Mouse (Mus musculus) myocyte (in vitro differentiated cells): ENCODE results near the gene Dpp3. TPM values are rescaled to one million over a fixed set of nuclear protein-coding genes. Genes with fewer than 3 reads are reported as not detected.

ENCODE experiments used
- H3K27me3 ChIP-seq: one replicate; pipeline ENCODE4 v1.6.1; 2011; ENCODE audit not compliant: control insufficient read depth, insufficient read depth, insufficient read length
- H3K36me3 ChIP-seq: one replicate; pipeline ENCODE4 v1.6.1; 2011; ENCODE audit not compliant: control insufficient read depth, insufficient read depth
- H3K4me2 ChIP-seq: one replicate; pipeline ENCODE4 v1.6.1; 2011; ENCODE audit warnings: low read depth, control low read depth
- H3K4me3 ChIP-seq: one replicate; pipeline ENCODE4 v1.5.1; 2011; ENCODE audit warnings: mild to moderate bottlenecking, control low read depth, moderate library complexity
- H3K79me2 ChIP-seq: one replicate; pipeline ENCODE4 v1.6.1; 2011; ENCODE audit not compliant: control insufficient read depth, insufficient read depth
- H3ac ChIP-seq: one replicate; pipeline ENCODE4 v1.6.1; 2011; ENCODE audit not compliant: control insufficient read depth, insufficient read length
- CEBPB ChIP-seq: IDR thresholded peaks from 2 replicates; pipeline ENCODE4 v1.6.1; 2011; ENCODE audit warnings: mild to moderate bottlenecking, moderate library complexity; ENCODE audit not compliant: poor library complexity, insufficient read depth, severe bottlenecking
- E2F4 ChIP-seq: IDR thresholded peaks from one replicate; pipeline ENCODE4 v1.6.1; 2011; ENCODE audit warnings: mild to moderate bottlenecking, control low read depth, moderate library complexity; ENCODE audit not compliant: insufficient read depth
- MAX ChIP-seq: IDR thresholded peaks from one replicate; pipeline ENCODE4 v1.6.1; 2011; ENCODE audit warnings: low read depth, mild to moderate bottlenecking, control low read depth
- MYOD1 ChIP-seq, 3 experiments: IDR thresholded peaks; one replicate each; pipeline ENCODE4 v1.6.1; 2011; ENCODE audit warnings: control low read depth in 2 of 3, low read depth in 2 of 3, mild to moderate bottlenecking in 2 of 3, moderate library complexity in 1 of 3; ENCODE audit not compliant: insufficient read length in 2 of 3, control insufficient read depth in 1 of 3
- MYOG ChIP-seq, 3 experiments: IDR thresholded peaks; one replicate each; pipeline ENCODE4 v1.6.1; 2011; ENCODE audit warnings: control low read depth in 2 of 3, low read depth in 2 of 3, mild to moderate bottlenecking in 2 of 3; ENCODE audit not compliant: insufficient read length in 2 of 3, control insufficient read depth in 1 of 3, insufficient read depth in 1 of 3
- POLR2A ChIP-seq: IDR thresholded peaks from one replicate; pipeline ENCODE4 v1.6.1; 2011; ENCODE audit warnings: low read depth, mild to moderate bottlenecking, control low read depth, moderate library complexity; ENCODE audit not compliant: insufficient read length
- POLR2AphosphoS2 ChIP-seq: IDR thresholded peaks from one replicate; pipeline ENCODE4 v1.6.1; 2011; ENCODE audit warnings: low read depth, control low read depth; ENCODE audit not compliant: insufficient read length
- REST ChIP-seq: IDR thresholded peaks from one replicate; pipeline ENCODE4 v1.6.1; 2011; ENCODE audit warnings: mild to moderate bottlenecking, control low read depth, moderate library complexity; ENCODE audit not compliant: insufficient read depth, insufficient read length
- SRF ChIP-seq: IDR thresholded peaks from one replicate; pipeline ENCODE4 v1.6.1; 2011; ENCODE audit warnings: low read depth; ENCODE audit not compliant: control insufficient read depth, insufficient read length
- TCF12 ChIP-seq: IDR thresholded peaks from one replicate; pipeline ENCODE4 v1.6.1; 2011; ENCODE audit warnings: mild to moderate bottlenecking, control low read depth; ENCODE audit not compliant: poor library complexity, insufficient read depth, severe bottlenecking
- TCF3 ChIP-seq: IDR thresholded peaks from one replicate; pipeline ENCODE4 v1.6.1; 2011; ENCODE audit warnings: low read depth, control low read depth; ENCODE audit not compliant: insufficient read length
- USF1 ChIP-seq: IDR thresholded peaks from one replicate; pipeline ENCODE4 v1.6.1; 2011; ENCODE audit warnings: low read depth, mild to moderate bottlenecking, control low read depth, moderate library complexity
- polyA plus RNA-seq: library from polyadenylated mRNA; unstranded; fragments of >200 nt; fragmentation: generic; extraction: Trizol; gene quantifications from one replicate; pipeline ENCODE4 v1.2.1, GENCODE M21; 2012; ENCODE audit warnings: missing spikeins

Gene Dpp3
- polyA plus RNA-seq, 1 experiment, result 71.6 TPM

DNA sequence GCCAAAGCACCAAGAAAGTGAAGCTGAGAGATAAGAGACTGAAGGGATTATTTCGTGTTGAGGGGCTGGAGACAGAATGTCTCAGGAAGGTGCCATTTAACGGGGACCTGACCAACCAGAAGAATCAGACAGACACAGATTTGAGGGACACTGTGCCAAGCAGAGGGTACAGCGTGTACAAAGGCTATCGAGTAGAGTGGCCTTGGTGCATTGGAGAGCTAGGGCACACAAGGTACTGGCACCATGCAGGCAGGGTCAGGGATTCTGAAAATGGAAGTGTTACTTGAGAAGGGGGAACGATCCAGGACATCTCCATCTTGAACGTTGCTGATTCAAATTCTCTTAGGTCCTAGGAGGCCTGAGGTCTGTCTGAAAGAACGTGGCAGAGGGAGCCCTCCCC is 18.7 kb downstream of the Dpp3 start:
- Histone ChIP-seq H3K36me3 (peaks cover 5% of the 10 kb centered on the region), H3K79me2 (no peaks in the 10 kb centered on the region), H3K27me3 (no peaks in the 10 kb centered on the region), H3K4me3 (no peak overlapping the region), H3K4me2 (no peak overlapping the region), H3ac (no peak overlapping the region)
- TF ChIP-seq CEBPB (no peak), USF1 (no peak), SRF (no peak), MYOD1 (IDR thresholded peaks at IDR 0.05; ENCODE audit: control insufficient read depth in 1 of 3, insufficient read length in 2 of 3, low read depth in 2 of 3) (no peak), E2F4 (no peak), TCF3 (no peak), MAX (no peak), TCF12 (no peak), POLR2A (no peak), REST (no peak), POLR2AphosphoS2 (no peak), MYOG (IDR thresholded peaks at IDR 0.05; ENCODE audit: control insufficient read depth in 1 of 3, insufficient read depth in 1 of 3, insufficient read length in 2 of 3, low read depth in 2 of 3) (no peak)

DNA sequence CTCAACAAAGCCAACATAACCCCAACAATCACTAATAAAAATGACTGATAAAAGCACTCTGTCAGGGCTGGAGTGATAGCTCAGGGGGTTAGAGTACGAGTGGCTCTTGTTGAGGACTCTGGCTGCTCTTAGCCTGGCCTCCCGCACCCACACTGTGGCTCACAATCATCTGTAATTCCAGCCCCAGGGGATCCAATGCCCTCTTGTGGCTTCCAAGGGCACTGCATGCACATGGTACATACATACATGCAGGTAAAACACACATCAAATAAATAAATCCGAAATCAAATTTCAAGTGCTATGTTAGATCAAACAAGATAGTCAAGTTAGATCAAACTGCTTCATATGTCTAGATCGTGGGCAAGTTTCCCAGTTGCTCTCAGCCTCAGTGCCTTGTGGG is 20.0 kb downstream of the Dpp3 start:
- no peaks in the 10 kb centered on the region for H3K79me2 ChIP-seq
- no peak overlapping the region for H3ac ChIP-seq
- TF ChIP-seq MYOG (IDR thresholded peaks at IDR 0.05; ENCODE audit: control insufficient read depth in 1 of 3, insufficient read depth in 1 of 3, insufficient read length in 2 of 3, low read depth in 2 of 3), result no peak
- no peak for TF ChIP-seq REST
- no peak for TF ChIP-seq POLR2AphosphoS2
- no peak for TF ChIP-seq POLR2A
- TF ChIP-seq MYOD1 (IDR thresholded peaks at IDR 0.05; ENCODE audit: control insufficient read depth in 1 of 3, insufficient read length in 2 of 3, low read depth in 2 of 3), result no peak
- TF ChIP-seq TCF12, result no peak
- TF ChIP-seq MAX, result no peak
- H3K27me3 ChIP-seq, result no peaks in the 10 kb centered on the region
- no peak overlapping the region for H3K4me3 ChIP-seq
- H3K4me2 ChIP-seq, result no peak overlapping the region
- peaks cover 5% of the 10 kb centered on the region for H3K36me3 ChIP-seq

DNA sequence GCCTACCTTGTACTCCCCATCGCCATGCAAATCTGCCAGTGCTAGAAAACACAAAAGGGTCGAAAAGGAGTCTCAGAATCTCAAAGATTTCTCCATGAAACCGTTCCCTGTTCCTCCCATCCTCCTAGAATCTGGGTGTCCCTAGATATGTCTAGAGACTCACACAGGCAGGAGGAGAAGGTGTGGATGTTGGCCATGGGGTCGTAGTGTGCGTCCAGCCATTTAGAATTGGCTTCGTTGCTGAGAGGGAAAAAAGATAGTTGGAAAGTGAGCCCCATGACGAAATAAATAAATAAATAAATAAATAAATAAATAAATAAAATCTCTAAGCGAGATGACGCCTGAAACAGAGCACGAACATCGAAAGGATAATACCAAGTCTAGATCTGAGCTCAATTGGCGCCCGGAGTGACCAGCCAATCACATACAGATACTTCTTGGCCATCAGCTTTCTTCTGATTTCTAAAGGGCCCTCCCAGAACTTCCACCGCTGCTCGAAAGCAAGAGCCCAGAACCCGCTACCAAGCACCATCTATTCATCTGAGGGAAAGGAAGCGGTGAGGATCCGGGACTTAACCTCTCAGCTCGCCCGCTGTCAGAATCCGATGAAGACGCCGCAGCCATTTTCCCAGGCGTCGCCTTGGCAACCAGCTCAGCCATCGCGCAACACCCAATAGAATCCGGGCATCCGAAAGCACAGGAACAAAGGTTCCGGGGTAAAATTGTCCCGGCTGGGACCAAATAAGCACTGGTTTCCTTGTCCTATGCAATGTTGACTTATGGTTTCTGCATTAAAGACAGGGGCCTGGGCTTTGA is 21.9 kb downstream of the Dpp3 start, which contains the start of gene Bbs1:
Bbs1 (minus strand) TSS at position 650 of the 816 bp plus-strand sequence.
- Histone ChIP-seq H3K4me2 (peak within 1 kb of the TSS; percentile 92), H3K4me3 (peak within 1 kb of the TSS; percentile 36), H3ac (no peak within 1 kb of the TSS), H3K27me3 (no peaks in the 10 kb centered on the region), H3K36me3 (peaks cover 5% of the 10 kb centered on the region), H3K79me2 (no peaks in the 10 kb centered on the region)
- TF ChIP-seq TCF3 (no peak), MYOG (IDR thresholded peaks at IDR 0.05; ENCODE audit: control insufficient read depth in 1 of 3, insufficient read depth in 1 of 3, insufficient read length in 2 of 3, low read depth in 2 of 3) (no peak), TCF12 (no peak), MAX (no peak), CEBPB (no peak), USF1 (no peak), POLR2AphosphoS2 (no peak), SRF (no peak), MYOD1 (IDR thresholded peaks at IDR 0.05; ENCODE audit: control insufficient read depth in 1 of 3, insufficient read length in 2 of 3, low read depth in 2 of 3) (no peak), REST (no peak), POLR2A (no peak), E2F4 (no peak)

DNA sequence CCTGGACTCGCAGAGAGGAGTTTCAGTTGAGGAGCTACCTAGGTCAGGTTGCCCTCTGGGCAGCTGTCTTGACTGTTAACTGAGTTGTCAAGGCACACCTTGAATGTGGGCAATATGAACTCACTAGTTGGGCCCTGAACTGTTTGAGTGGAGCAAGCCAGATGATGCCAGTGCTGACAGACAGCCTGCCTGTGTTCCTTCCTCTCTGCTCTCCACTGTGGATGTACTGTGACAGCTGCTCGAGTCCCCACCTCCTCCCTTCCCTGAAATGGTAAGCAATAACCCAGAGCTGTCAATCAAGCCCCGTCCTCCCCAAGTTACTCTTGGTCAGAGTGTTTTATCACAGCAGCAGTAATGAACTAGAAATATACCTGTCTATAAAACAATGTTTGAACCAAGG is 28.2 kb downstream of the Dpp3 start:
- TF ChIP-seq POLR2A (no peak), TCF3 (no peak), USF1 (no peak), TCF12 (no peak), MYOG (IDR thresholded peaks at IDR 0.05; ENCODE audit: control insufficient read depth in 1 of 3, insufficient read depth in 1 of 3, insufficient read length in 2 of 3, low read depth in 2 of 3) (no peak), REST (no peak), POLR2AphosphoS2 (no peak), CEBPB (no peak), SRF (no peak), MAX (no peak), E2F4 (no peak)
- H3K4me2 ChIP-seq, result no peak overlapping the region
- H3K79me2 ChIP-seq, result no peaks in the 10 kb centered on the region
- H3K27me3 ChIP-seq, result no peaks in the 10 kb centered on the region
- no peak overlapping the region for H3ac ChIP-seq
- H3K36me3 ChIP-seq, result no peaks in the 10 kb centered on the region
- H3K4me3 ChIP-seq, result no peak overlapping the region

DNA sequence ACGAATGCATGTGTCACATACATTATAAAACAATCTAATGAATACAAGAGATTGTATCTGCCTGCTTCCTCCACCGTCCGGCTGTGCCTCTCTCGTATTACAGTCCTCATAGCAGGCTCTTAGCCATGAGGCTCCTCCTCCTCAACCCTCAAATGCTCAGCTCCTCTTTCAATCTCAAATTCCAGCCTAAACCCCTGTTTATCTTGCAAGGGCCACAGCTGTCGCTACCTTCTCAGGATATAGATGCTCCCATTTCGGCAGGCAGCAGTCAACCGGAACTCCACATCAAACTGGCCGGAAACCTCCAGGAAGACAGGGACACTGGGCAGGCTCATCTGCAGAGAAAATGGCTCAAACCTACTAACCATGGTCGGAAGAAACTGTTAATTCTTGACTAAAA is 29.1 kb downstream of the Dpp3 start:
- Histone ChIP-seq H3ac (no peak overlapping the region), H3K4me2 (peak overlapping the region; percentile 8), H3K4me3 (no peak overlapping the region), H3K36me3 (no peaks in the 10 kb centered on the region), H3K27me3 (no peaks in the 10 kb centered on the region), H3K79me2 (no peaks in the 10 kb centered on the region)
- TF ChIP-seq MYOG (IDR thresholded peaks at IDR 0.05; ENCODE audit: control insufficient read depth in 1 of 3, insufficient read depth in 1 of 3, insufficient read length in 2 of 3, low read depth in 2 of 3), result peak in 1 of 3 experiments; percentile 9
- no peak for TF ChIP-seq REST
- TF ChIP-seq SRF, result no peak
- TF ChIP-seq MYOD1 (IDR thresholded peaks at IDR 0.05; ENCODE audit: control insufficient read depth in 1 of 3, insufficient read length in 2 of 3, low read depth in 2 of 3), result peak in 2 of 3 experiments; percentile 44 to 57
- TF ChIP-seq POLR2A, result no peak
- no peak for TF ChIP-seq USF1
- no peak for TF ChIP-seq E2F4
- no peak for TF ChIP-seq TCF3
- TF ChIP-seq CEBPB, result no peak
- TF ChIP-seq POLR2AphosphoS2, result no peak
- TF ChIP-seq MAX, result no peak
